Mouse (Mus musculus): ENCODE results near the gene Pold1. TPM values are rescaled to one million over a fixed set of nuclear protein-coding genes. Genes with fewer than 3 reads are reported as not detected.

The Pold1 gene
- total RNA-seq, 4 experiments from 2014 or later: 13.4 to 15.9 (median 14.9) TPM

DNA sequence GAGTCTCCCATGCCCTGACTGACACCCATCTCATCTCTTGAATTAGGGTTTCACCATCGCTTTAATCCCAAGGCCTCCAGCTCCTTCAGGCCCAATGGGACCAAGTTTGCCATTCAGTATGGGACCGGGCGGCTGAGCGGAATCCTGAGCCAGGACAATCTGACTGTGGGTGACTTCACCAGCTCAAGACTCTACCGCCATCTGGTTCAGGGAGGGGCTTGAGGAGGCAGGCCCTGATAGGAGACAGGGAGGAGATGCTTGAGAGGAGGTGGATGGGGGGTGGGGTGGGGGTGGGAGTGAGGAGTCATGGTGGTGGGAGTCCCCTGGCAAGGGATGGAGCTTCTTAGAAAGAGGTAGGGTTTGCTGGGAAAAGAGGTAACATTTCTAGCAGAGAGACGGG lies 33.0 kb upstream of the Pold1 start:
- DNase-seq (ENCODE audit: low spot score): no peak

DNA sequence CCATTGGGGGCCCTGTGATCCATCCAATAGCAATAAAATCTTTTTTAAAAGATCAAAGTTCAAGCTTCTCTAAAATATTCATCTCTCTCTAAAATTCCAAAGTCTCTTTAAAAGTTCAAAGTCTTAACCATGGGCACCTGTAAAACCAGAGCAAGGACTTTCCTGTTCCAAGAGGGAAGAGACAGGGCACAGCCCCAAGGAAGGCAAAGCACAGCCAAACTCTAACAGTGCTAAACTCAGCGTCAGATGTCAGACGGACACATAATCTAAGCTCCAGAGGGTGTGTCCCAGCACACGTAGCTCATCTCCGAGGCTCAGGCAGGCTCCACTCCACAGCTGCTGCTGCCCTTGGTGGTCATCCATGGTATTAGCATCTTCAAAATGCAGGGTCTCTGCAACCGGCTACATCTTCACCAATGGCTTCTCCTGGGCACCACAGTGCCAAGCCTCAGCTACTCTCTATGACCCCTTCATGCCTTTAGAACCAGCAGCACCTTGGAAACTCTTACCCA lies 27.7 kb upstream of the Pold1 start:
- DNase-seq (ENCODE audit: low spot score): no peak

DNA sequence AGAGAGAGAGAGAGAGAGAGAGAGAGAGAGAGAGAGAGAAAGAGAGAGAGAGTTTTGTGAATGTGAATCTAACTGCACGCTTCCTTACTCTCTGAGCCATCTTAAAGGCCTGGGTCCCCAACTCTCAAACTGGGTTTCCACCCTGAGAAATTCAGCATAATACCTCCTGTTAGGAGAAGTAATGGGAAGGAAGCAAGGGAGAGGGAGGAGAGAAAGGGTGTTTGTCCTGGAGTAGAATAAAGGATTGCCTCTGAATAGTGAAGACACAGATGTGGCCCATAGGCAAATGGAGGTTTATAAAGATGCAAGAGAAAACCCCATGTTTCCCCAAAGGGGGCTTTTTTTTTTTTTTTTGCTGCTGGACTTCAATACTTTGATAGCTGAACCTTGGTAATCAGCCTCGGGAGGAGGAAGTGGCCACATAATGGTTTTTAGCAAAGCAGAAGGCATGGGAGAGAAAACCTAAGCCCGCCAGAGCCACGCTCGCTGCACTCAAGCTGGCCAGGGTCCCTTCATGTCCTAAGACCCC lies 24.4 kb upstream of the Pold1 start:
- no peak for DNase-seq (ENCODE audit: low spot score)

DNA sequence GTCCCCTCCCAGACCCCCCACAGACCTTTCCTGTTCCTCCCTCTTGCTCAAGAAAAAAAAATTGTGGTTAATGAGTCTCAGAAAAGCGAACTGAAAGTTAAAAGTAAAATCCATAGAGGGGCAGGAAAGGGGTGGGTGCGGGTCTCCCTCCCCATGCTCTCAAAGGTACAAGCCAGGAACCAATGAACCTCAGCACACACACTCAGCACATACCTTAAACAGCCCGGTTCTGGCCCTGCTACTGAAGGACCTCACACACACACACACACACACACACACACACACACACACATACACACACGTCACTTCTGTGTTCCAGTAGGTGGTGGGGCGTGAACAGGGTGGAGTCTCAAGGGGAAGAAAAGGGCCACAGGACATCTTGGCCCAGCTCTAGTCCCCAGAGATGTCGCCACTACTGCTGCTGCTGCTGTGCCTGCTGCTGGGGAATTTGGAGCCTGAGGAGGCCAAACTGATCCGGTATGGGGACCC lies 23.6 kb upstream of the Pold1 start, which contains the start of gene Napsa:
Napsa (plus strand) TSS at position 168 of the 489 bp plus-strand sequence.
- no peak for DNase-seq (ENCODE audit: low spot score)

DNA sequence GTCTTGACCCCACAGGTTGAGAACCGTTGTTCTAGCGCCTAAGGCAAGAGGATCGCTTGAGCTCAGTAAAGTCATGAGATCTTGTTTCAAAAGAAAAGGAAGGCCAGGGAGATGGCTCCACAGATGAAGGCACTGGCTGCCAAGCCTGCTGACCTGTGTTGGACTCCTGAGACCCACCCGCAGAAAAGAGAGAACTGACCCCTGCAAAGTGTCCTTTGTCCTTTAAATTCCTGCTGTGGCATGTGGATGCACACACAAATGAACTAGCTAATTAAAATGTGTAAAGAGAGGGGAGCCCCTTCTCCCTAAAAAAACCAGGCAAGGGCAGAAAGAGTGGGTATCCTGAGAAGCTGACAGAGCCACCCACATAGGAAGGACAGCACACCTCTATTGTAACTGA lies 23.2 kb upstream of the Pold1 start:
- DNase-seq (ENCODE audit: low spot score): no peak

DNA sequence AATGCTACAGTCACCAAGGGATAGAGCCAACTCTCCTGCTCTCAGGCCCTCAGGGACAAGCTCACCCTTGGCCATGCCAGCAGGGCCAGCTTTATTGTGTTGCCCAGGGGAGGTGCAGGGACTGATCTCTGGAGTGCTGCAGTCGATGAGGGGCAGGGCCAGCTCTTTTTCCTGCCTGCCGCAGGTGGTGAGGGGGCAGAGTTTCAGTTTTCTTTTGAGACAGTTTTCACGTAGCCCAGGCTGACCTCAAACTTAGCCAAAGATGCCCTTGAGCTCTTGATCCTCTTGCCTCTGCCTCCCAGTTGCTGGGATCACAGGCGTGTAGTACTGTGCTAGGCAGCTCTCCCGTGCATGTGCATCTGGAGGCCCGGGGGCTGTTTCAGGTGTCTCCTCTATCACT lies 22.3 kb upstream of the Pold1 start:
- DNase-seq (ENCODE audit: low spot score): no peak

DNA sequence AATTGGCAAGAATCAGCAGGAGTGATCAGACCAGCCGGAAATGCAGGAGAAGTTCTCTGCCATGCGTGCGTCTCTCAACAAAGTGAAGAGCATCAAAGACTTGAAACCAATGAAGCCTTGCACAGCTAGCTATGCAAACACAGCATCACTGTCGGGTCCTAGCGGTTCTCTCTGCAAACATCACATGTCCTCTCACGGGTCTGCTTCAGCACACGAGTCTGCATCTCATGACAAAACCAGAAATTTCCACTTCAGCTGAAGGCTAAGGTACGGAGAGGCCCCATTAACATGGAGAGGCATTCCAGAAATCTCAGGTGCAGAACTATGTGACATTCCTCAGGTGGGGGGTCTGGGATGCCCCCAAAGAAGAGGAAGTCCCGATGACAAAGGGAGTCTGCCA lies 20.2 kb upstream of the Pold1 start:
- no peak for DNase-seq (ENCODE audit: low spot score)

DNA sequence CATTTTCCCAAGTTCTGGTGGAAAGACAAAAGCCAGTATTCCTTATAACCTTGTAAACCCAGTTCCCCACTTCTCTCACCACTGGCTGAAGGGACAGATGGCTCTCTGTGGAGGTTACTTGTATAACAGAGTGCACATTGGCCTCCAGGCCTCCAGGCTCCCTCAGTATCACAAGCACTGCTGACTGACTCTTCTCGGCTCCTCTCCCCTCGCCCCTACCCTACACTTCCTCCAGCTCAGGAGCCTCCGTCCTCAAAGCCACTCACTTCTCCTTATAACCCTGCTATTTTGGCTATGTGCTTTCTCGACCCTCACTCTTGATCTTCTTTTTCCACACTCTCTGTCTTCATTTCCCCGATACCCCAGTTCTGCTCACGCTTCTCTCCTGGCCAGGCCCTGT lies 16.8 kb upstream of the Pold1 start:
- DNase-seq (ENCODE audit: low spot score): no peak

DNA sequence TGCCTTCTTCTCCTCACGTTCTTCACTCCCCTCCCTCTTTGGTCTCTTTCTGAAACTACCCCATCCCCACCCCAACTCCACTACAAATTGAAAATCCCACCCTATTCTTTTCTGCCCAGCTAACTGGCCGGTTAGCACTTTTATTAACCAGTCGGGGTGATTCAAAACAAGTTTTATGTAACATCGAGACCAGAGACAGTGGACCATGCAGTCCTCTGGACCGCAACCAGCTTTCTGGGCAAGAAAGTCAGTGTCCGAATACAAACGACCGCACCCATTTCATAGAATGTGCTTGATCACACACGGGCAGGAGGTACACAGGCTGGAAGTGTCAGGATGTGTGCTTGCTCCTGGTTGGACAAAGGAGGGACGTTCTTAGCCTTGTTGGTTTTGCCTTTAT lies 15.8 kb upstream of the Pold1 start:
- no peak for DNase-seq (ENCODE audit: low spot score)

DNA sequence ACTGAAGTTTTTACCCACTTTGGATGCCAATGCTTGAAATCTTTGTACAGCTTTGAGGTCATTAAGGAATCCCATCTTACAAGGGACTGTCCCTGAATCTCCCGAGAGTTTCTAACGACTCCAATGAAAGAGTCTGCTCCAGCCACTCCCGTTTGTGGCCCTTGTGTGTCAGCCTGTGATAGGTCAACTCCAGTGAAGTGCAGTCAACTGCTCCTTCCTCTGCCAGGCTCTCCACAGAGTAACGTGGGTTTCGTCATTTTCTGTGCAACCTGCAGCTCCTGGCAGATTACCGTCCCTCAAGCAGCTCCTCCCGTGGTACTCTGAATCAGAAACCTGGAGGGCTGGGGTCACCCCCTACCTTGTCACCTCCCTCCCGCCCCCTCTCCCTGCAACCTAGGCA lies 14.6 kb upstream of the Pold1 start:
- DNase-seq (ENCODE audit: low spot score): no peak

DNA sequence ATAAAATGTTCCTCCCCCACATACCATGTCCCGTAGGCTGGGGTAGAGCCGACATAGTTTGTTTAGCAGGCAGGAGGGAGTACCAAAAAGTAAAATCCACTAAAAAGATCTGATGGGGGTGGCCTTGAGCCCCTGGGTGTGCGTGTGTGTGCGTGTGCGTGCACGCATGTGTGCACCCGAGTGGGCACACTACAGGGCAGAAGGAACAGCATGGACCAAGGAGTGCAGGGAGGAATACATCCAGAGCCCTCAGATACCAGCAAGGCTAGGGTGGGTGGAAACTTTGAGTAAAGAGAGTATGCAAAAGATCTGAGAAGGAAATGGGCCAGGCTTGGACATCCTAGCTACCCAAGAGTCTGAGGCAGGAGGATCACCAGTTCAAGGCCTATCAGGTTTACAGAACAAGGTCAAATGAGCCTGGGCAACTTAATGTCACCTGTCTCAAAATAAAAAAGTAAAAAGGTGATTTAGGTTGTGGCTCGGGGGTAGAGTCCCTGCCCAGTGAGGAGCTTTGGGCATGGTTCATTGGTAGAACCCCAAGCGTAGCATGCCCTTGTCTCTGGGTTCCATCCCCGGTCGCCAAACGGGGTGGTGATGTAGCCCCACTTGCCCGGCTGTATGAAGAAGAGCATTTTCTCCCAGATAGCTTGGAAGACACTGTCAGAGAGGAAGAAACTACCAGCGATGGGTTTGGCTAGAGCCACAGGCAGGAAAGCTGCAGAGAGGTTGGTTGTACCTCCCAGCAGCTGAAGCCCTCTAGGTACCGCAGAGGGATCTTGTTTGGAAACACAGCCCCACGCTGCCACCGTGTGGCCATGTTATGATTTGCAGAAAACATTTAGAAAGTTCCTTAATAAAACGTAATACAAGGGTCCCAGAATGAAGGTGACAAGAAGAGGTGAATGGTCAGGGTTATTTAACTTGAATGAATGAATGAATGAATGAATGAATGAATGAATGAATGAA lies 12.1 kb upstream of the Pold1 start:
- peak; percentile 64 for DNase-seq (ENCODE audit: low spot score)

DNA sequence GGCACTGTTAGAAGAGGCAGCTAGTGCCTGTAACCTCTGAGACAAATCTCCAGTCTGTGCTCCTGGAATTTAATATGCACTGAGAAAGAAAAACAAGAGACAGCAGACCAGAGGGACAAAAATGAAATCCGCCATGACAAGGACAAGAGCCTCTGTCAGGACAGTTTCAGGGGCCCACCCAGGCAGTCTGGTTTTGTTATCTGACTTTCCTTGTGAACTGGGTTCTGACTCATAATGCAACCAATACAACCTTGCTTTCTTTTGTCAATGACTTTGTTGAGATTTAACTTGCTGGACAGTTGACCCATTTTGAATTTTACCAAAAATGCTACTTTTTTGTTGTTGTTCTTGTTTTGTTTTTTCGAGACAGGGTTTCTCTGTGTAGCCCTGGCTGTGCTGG lies 9.0 kb upstream of the Pold1 start:
- no peak for DNase-seq (ENCODE audit: low spot score)

DNA sequence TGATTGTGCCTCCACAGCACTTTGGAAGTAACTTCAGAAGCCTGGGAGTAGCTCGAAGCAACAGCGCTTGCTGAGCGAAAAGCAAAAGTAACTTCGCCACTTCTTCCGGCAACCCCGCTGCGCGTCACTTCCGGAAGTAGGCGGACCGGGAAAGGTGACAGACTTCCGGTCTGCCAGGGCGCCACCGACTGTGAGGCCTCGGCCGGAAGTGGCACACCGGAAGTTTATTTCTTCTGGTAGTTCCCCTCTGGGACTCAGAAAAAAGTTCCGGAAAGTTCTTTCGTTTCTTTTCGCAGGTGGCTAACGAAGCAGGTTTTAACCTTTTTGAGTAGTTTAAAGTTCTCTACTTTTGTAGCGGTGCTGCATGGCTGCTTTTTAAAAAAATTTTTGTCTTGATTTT lies 5.2 kb upstream of the Pold1 start, which contains the start of gene Nr1h2:
Nr1h2 (minus strand) TSS at position 126 of the 400 bp plus-strand sequence.
- DNase-seq (ENCODE audit: low spot score): peak; percentile 96

DNA sequence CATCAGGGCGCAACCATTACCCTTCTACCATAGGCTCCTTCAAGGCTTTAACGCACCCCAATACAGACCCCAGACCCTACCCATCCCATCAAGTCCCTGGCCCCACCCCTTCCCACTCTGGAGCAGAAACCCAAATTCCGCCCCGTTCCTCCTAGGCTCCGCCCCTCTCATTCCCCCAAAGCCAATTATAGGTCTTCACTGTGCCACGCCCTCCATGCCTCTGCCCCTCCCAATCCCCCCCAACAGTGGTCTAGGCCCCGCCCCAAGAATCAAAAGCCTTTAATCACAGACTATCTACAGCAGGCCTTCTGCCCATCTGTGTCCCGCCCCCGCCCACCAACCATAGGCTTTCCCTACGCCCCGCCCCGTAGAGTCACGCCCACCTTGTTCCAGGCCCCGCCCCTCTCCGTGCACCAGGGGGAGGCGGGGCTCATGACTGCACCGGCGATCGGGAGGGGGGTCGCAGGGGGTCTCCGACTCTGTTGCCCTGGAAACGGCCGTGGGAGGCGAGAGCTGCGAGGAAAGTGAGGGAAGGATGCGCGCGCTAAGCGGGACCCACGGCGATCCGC lies 4.6 kb upstream of the Pold1 start:
- peak; percentile 42 for DNase-seq (ENCODE audit: low spot score)

DNA sequence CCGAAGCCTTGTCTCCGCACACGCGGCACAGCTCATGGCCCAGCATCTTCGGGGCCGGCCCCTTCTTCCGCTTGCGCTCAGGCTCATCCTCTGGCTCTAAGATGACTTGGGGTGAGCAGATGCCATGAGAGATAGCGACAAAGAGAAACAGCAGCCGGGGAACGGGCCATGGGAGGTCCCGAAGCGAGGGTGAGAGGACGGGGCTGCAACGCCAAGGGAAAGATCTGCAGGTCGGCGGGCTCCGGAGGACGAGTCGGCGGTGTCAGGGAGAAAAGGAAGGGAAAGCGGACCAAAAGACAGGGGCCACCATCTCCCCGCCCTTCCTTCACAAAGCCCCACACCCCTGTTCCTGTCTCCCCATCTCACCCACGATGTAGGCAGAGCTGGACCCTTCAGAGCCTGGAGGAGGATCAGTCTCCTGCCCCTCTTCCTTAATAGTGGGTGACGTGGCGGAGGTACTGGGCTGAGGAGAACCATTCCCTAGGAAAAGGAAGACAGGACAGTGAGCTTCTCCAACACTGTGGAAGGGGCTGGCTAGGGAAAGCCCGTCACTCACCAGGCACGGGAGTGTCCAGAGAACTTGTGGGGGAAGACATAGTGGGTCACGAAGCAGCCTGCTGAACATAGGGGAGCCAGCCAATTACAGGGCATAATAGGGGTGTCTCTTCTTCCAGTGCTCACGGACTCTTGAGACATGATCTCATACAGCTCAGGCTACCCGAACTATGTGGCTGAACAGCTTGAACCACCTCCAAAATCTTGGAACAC lies 3.7 kb upstream of the Pold1 start:
- DNase-seq (ENCODE audit: low spot score): no peak

DNA sequence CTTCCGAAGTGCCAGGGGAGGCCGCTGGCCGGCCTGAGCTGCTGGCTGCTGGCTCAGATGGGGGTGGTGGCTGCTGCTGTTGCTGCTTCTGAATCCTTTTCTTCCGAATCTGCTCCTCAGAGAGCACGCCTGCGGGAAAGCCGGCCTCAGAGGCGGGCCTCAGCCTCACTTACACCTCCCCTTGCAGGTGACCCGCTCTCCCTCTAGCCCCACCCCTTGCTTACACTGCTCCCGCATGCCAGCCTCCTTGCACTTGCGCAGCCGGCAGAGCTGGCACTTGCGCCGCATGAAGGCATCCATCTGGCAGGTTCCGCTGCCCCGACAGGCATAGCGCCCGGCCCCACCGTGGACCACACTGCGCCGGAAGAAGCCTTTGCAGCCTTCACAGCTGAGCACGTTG lies 3.1 kb upstream of the Pold1 start:
- DNase-seq (ENCODE audit: low spot score): no peak

DNA sequence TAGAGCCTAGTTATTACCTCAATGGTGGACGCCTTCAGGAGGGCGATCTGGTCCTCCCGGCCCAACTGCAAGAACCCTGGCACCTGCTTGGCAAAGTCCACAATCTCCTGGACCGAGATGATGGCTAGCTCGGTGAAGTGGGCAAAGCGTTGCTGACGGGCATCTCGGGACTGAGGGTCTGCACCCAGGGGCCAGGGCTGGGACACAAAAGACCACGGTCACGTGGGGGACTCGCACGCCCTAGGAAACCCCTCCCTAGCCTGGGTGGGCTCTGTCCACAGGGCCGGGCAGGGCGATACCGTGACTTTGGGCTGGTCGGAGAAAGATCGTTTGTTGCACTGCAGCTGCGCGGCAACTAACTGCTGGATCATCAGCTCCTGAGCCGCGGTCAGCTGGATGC lies 2.7 kb upstream of the Pold1 start:
- DNase-seq (ENCODE audit: low spot score): no peak

DNA sequence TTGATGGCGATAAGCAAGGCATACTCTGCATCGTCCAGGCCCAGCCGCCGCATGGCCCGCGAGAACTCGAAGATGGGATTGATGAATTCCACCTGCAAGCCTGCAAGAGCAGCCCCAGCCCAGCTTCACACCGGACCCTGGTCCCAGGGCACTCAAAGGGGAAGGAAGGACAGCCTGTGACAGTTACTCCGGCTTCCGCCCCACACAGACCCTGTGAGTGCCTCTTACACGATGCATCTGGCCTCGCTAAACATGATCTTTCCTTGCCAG lies 1.7 kb upstream of the Pold1 start:
- no peak for DNase-seq (ENCODE audit: low spot score)

DNA sequence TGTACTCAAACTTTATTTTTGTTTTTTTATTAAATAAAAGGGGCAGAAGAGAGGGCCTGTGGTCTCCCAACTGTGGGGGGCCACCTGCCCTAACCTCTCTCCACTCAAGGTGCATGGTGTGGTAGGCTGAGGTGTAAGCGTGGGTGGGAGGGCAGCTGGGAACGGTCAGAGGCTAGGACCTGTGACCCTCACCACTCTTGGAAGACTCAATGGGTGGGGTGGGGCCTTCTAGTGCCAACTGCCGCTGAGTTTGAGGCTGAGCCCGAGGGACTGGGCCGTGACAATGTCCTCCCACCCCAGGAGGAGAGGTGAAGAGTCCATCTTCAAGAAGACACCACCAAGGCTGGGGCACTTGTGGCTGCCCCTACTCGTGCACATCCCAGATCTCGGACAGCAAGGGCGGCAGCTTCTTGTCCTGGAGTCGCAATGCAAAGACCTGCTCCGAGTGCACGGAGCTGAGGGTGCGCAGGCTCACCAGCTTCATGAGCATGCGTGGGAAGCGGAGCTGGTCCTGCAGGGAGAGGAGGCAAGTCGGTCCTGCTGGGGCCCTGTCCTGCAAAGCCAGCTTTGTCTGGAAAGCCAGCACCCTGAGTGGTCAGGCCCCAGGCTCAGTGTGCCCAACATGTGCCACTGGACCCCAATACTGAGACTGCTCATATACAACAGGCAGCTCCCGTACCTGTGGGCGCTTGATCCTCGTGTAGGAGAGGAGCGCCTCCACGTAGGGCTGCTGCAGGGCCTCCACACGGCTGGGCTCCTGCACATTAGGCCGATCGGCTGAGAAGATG lies 1.2 kb upstream of the Pold1 start:
- no peak for DNase-seq (ENCODE audit: low spot score)

DNA sequence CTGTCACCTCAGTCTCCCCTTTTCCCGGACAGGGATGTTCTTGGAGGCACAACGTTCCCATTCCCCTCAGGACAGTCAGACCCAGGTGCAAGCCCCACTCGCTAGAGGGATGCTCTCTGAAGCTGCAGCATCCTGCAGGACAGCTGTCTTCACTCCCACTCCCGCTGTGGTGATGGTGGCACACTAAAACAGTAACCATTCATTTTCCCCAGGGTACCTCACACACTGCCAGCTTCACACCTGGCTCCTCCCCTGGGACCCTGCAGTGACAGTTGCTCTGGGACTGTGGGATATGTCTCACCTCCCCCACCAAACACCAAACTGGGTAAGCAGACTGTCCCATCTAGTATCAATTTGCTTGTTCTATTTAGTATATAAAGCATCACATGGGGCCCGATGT lies 924 bp downstream of the Pold1 start:
- DNase-seq (ENCODE audit: low spot score): no peak

DNA sequence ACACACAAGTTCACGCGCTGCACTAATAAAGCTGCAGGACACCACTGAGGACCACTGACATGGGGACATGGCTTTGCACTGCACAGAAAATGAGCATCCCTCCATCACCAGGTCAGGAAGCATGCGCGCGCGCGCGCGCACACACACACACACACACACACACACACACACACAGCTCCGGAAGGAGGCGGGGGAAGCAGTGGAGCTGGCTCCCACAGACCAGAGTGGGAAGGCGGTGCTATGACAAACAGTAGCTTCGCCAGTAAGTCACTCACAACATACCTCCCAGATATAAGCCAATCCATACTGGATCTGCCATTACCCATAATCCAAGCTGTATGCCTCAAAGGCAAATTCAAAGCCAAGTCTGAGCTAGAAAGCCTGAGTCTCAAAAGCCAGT lies 1.6 kb downstream of the Pold1 start:
- DNase-seq (ENCODE audit: low spot score): no peak
